Mouse (Mus musculus) liver, embryonic 16.5 days (tissue): ENCODE data around the gene Iars2. TPM values are rescaled to one million over a fixed set of nuclear protein-coding genes. Genes with fewer than 3 reads are reported as not detected.

Experiments used
- ATAC-seq: fragments of 200-750 bp; cut with Nextera tagmentation; 2 replicates; pipeline ENCODE4 v1.8.0; 2017; ENCODE audit warnings: low read depth, mild to moderate bottlenecking, moderate number of reproducible peaks, moderate library complexity
- H3K27ac ChIP-seq: fragments of 300-500 bp; sonication (generic); 2 replicates; pipeline ENCODE4 v1.5.1; 2014; ENCODE audit warnings: mild to moderate bottlenecking, low read length
- H3K27me3 ChIP-seq: fragments of 300-500 bp; sonication (generic); 2 replicates; pipeline ENCODE4 v1.6.1; 2014; ENCODE audit warnings: low read depth, low read length, mixed read lengths; ENCODE audit not compliant: control insufficient read depth, insufficient read depth
- H3K36me3 ChIP-seq: fragments of 300-500 bp; sonication (generic); 2 replicates; pipeline ENCODE4 v1.6.1; 2014; ENCODE audit warnings: mild to moderate bottlenecking; ENCODE audit not compliant: control insufficient read depth, insufficient read depth
- H3K4me1 ChIP-seq: fragments of 300-500 bp; sonication (generic); 2 replicates; pipeline ENCODE4 v1.6.1; 2014; ENCODE audit warnings: low read depth, low read length, mixed read lengths; ENCODE audit not compliant: control insufficient read depth
- H3K4me2 ChIP-seq: fragments of 300-500 bp; sonication (generic); 2 replicates; pipeline ENCODE4 v1.6.1; 2014; ENCODE audit warnings: low read depth, low read length, mixed read lengths
- H3K4me3 ChIP-seq: fragments of 300-500 bp; sonication (generic); 2 replicates; pipeline ENCODE4 v1.5.1; 2014; ENCODE audit warnings: low read depth, mild to moderate bottlenecking, low read length
- H3K9ac ChIP-seq: fragments of 300-500 bp; sonication (generic); 2 replicates; pipeline ENCODE4 v1.6.1; 2014; ENCODE audit warnings: low read depth, low read length
- H3K9me3 ChIP-seq: fragments of 300-500 bp; sonication (generic); replicated peaks from 2 replicates; pipeline ENCODE4 v1.6.1; 2016; ENCODE audit warnings: low read length; ENCODE audit not compliant: control insufficient read depth
- WGBS: fragments of 180-500 bp; shearing (Covaris S2); extraction: QIAGEN DNeasy Blood & Tissue Kit; methylation state at CpG from one replicate; pipeline ENCODE4 v1.1.7; 2014; ENCODE audit not compliant: insufficient replicate concordance; 5-methylcytosine and 5-hydroxymethylcytosine counted together
- polyA plus RNA-seq: library from polyadenylated mRNA; unstranded; fragments of >200 nt; fragmentation: Nextera tagmentation; extraction: Ambion mirVana; gene quantifications from 2 replicates; pipeline ENCODE4 v1.2.1, GENCODE M21; 2015

Iars2 gene
- polyA plus RNA-seq, 1 experiment from 2014 or later = 17.5 TPM

GRCm38 (mm10) chr1:185292646-185293360 is 36.4 kb downstream of the Iars2 start:
- no peak for ATAC-seq
- Histone ChIP-seq H3K4me1 (no peaks in the 10 kb centered on the region), H3K27ac (no peak overlapping the region), H3K4me3 (no peak overlapping the region), H3K9me3 (no peaks in the 10 kb centered on the region), H3K4me2 (no peak overlapping the region), H3K27me3 (no peaks in the 10 kb centered on the region), H3K9ac (no peak overlapping the region), H3K36me3 (peaks cover 9% of the 10 kb centered on the region)
- WGBS = 83% methylated on average over 10 of the region's 10 CpGs

- Histone ChIP-seq H3K27ac (no peak overlapping the region), H3K9me3 (no peaks in the 10 kb centered on the region), H3K4me2 (no peak overlapping the region), H3K9ac (no peak overlapping the region), H3K36me3 (peaks cover 19% of the 10 kb centered on the region), H3K4me1 (no peaks in the 10 kb centered on the region), H3K27me3 (no peaks in the 10 kb centered on the region), H3K4me3 (no peak overlapping the region)
- 80% methylated on average over 4 of the region's 4 CpGs for WGBS
- no peak for ATAC-seq
These were observed 37.9 kb downstream of the Iars2 start for GRCm38 (mm10) chr1:185291336-185291735.

GRCm38 (mm10) chr1:185289231-185289630 is 40.0 kb downstream of the Iars2 start:
- ATAC-seq = no peak
- Histone ChIP-seq H3K9ac (no peak overlapping the region), H3K4me3 (no peak overlapping the region), H3K4me1 (no peaks in the 10 kb centered on the region), H3K27me3 (no peaks in the 10 kb centered on the region), H3K27ac (no peak overlapping the region), H3K36me3 (peaks cover 26% of the 10 kb centered on the region), H3K4me2 (no peak overlapping the region), H3K9me3 (no peaks in the 10 kb centered on the region)
- 83% methylated on average over 5 of the region's 5 CpGs for WGBS

GRCm38 (mm10) chr1:185287066-185287465 is 42.1 kb downstream of the Iars2 start:
- no peak overlapping the region for H3K27ac ChIP-seq
- no peak overlapping the region for H3K4me3 ChIP-seq
- H3K27me3 ChIP-seq = no peaks in the 10 kb centered on the region
- no peak overlapping the region for H3K4me2 ChIP-seq
- H3K36me3 ChIP-seq = peaks cover 38% of the 10 kb centered on the region
- no peaks in the 10 kb centered on the region for H3K4me1 ChIP-seq
- H3K9ac ChIP-seq = no peak overlapping the region
- ATAC-seq = no peak
- 87% methylated on average over 20 of the region's 20 CpGs for WGBS
- H3K9me3 ChIP-seq = no peaks in the 10 kb centered on the region

GRCm38 (mm10) chr1:185285171-185285570 is 44.0 kb downstream of the Iars2 start:
- no peak overlapping the region for H3K4me3 ChIP-seq
- ATAC-seq = no peak
- WGBS = 89% methylated on average over 4 of the region's 4 CpGs
- H3K4me2 ChIP-seq = no peak overlapping the region
- H3K4me1 ChIP-seq = no peaks in the 10 kb centered on the region
- no peak overlapping the region for H3K9ac ChIP-seq
- H3K27ac ChIP-seq = no peak overlapping the region
- H3K36me3 ChIP-seq = peaks cover 38% of the 10 kb centered on the region
- no peaks in the 10 kb centered on the region for H3K27me3 ChIP-seq
- no peaks in the 10 kb centered on the region for H3K9me3 ChIP-seq

GRCm38 (mm10) chr1:185284740-185285139 is 44.5 kb downstream of the Iars2 start:
- no peak overlapping the region for H3K9ac ChIP-seq
- H3K4me1 ChIP-seq = no peaks in the 10 kb centered on the region
- ATAC-seq = no peak
- no peak overlapping the region for H3K4me3 ChIP-seq
- peaks cover 38% of the 10 kb centered on the region for H3K36me3 ChIP-seq
- H3K27me3 ChIP-seq = no peaks in the 10 kb centered on the region
- H3K4me2 ChIP-seq = no peak overlapping the region
- no peaks in the 10 kb centered on the region for H3K9me3 ChIP-seq
- 74% methylated on average over 4 of the region's 4 CpGs for WGBS
- no peak overlapping the region for H3K27ac ChIP-seq

GRCm38 (mm10) chr1:185283247-185283646 is 45.9 kb downstream of the Iars2 start:
- 88% methylated on average over 15 of the region's 15 CpGs for WGBS
- H3K4me3 ChIP-seq = no peak overlapping the region
- ATAC-seq = no peak
- no peak overlapping the region for H3K4me2 ChIP-seq
- H3K9ac ChIP-seq = no peak overlapping the region
- H3K36me3 ChIP-seq = peaks cover 45% of the 10 kb centered on the region
- H3K27ac ChIP-seq = no peak overlapping the region
- no peaks in the 10 kb centered on the region for H3K27me3 ChIP-seq
- H3K4me1 ChIP-seq = no peaks in the 10 kb centered on the region
- no peaks in the 10 kb centered on the region for H3K9me3 ChIP-seq

GRCm38 (mm10) chr1:185282846-185283245 is 46.4 kb downstream of the Iars2 start:
- Histone ChIP-seq H3K36me3 (peaks cover 47% of the 10 kb centered on the region), H3K27me3 (no peaks in the 10 kb centered on the region), H3K27ac (no peak overlapping the region), H3K9me3 (no peaks in the 10 kb centered on the region), H3K9ac (no peak overlapping the region), H3K4me2 (no peak overlapping the region), H3K4me1 (no peaks in the 10 kb centered on the region), H3K4me3 (no peak overlapping the region)
- no peak for ATAC-seq
- 86% methylated on average over 11 of the region's 11 CpGs for WGBS

- no peak overlapping the region for H3K4me2 ChIP-seq
- WGBS = 87% methylated on average over 4 of the region's 4 CpGs
- no peak overlapping the region for H3K9ac ChIP-seq
- H3K4me3 ChIP-seq = no peak overlapping the region
- no peaks in the 10 kb centered on the region for H3K4me1 ChIP-seq
- no peaks in the 10 kb centered on the region for H3K27me3 ChIP-seq
- H3K27ac ChIP-seq = no peak overlapping the region
- no peaks in the 10 kb centered on the region for H3K9me3 ChIP-seq
- H3K36me3 ChIP-seq = peaks cover 45% of the 10 kb centered on the region
- ATAC-seq = no peak
These were observed 48.6 kb downstream of the Iars2 start for GRCm38 (mm10) chr1:185280616-185281015.
